Mouse (Mus musculus) liver, embryonic 11.5 days (tissue): Measurements from ENCODE around the gene Lrmp. TPM values are rescaled to one million over a fixed set of nuclear protein-coding genes. Genes with fewer than 3 reads are reported as not detected.
A peak's percentile ranks its signal among the peaks of the same experiment; 100 is the strongest.

Experiments used
- ATAC-seq: fragments of 200-750 bp; cut with Nextera tagmentation; replicated peaks from 2 replicates; pipeline ENCODE4 v1.8.0; 2017; ENCODE audit warnings: moderate number of reproducible peaks, mild to moderate bottlenecking, moderate TSS enrichment, moderate library complexity; ENCODE audit not compliant: low FRiP score
- DNase-seq: peaks from one replicate; pipeline ENCODE4 v3.0.0-alpha.2; 2017; ENCODE audit warnings: low spot score
- H3K27ac ChIP-seq: fragments of 300-500 bp; sonication (generic); 2 replicates; pipeline ENCODE4 v1.5.1; 2014; ENCODE audit warnings: mild to moderate bottlenecking, low read depth, low read length, control low read depth
- H3K27me3 ChIP-seq: fragments of 300-500 bp; sonication (generic); replicated peaks from 2 replicates; pipeline ENCODE4 v1.6.1; 2014; ENCODE audit warnings: low read length, mixed read lengths; ENCODE audit not compliant: control insufficient read depth, insufficient read depth
- H3K36me3 ChIP-seq: fragments of 300-500 bp; sonication (generic); 2 replicates; pipeline ENCODE4 v1.6.1; 2014; ENCODE audit warnings: mild to moderate bottlenecking, low read length, moderate library complexity, mixed read lengths; ENCODE audit not compliant: control insufficient read depth, insufficient read depth
- H3K4me1 ChIP-seq: fragments of 300-500 bp; sonication (generic); replicated peaks from 2 replicates; pipeline ENCODE4 v1.6.1; 2014; ENCODE audit warnings: low read length, mixed read lengths; ENCODE audit not compliant: control insufficient read depth, insufficient read depth
- H3K4me2 ChIP-seq: fragments of 300-500 bp; sonication (generic); 2 replicates; pipeline ENCODE4 v1.6.1; 2014; ENCODE audit warnings: mild to moderate bottlenecking, control low read depth, moderate library complexity
- H3K4me3 ChIP-seq: fragments of 300-500 bp; sonication (generic); 2 replicates; pipeline ENCODE4 v1.5.1; 2014; ENCODE audit warnings: low read depth, low read length, control low read depth
- H3K9ac ChIP-seq: fragments of 300-500 bp; sonication (generic); 2 replicates; pipeline ENCODE4 v1.6.1; 2014; ENCODE audit warnings: low read depth, low read length, control low read depth
- H3K9me3 ChIP-seq: fragments of 300-500 bp; sonication (generic); 2 replicates; pipeline ENCODE4 v1.6.1; 2016; ENCODE audit warnings: low read length, inconsistent platforms, mixed read lengths; ENCODE audit not compliant: control insufficient read depth
- WGBS: fragments of 180-500 bp; shearing (Covaris S2); extraction: QIAGEN DNeasy Blood & Tissue Kit; methylation state at CpG from one replicate; pipeline ENCODE4 v1.1.7; 2014; 5-methylcytosine and 5-hydroxymethylcytosine counted together
- polyA plus RNA-seq: library from polyadenylated mRNA; unstranded; fragments of >200 nt; fragmentation: Nextera tagmentation; extraction: Ambion mirVana; gene quantifications from 2 replicates; pipeline ENCODE4 v1.2.1, GENCODE M21; 2014

Gene Lrmp
- polyA plus RNA-seq, 1 experiment from 2014 or later, result 28.8 TPM

DNA sequence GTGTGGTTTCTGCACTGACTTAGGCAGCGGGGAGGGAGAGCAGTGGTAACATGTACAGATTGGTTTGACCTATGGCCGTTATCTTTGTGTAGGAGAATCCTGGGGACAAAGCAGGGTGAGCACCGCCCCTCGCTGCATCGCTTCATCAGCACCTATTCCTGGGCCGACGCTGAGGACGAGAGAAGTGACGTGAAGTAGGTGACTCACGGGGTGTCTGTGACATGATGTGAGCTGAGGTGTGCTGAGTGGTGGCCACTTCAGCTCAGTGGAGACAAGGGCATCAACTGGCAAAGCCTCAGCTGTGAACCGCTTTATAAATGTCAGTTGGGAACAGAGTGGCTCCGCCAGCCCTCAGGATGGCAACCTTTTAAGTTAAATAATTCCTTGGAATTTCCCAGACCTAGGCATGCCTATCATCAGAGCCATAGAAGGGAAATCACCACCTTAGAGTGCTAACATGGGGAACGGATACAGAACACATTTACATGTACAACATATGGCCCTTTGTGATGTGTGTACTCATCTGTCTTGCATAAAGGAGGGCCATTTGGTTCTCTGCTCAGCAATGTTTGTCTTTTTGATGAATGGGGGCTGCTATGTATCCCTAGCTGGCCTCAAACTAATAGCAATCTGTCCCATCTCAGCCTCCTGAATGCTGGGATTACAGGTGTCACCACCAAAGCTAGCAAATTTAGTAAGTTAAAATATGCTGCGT is 56.6 kb downstream of the Lrmp start:
- no peak overlapping the region for H3K27ac ChIP-seq
- no peaks in the 10 kb centered on the region for H3K27me3 ChIP-seq
- DNase-seq (no peak), ATAC-seq (no peak)
- no peak overlapping the region for H3K4me3 ChIP-seq
- H3K9ac ChIP-seq, result no peak overlapping the region
- peaks cover 7% of the 10 kb centered on the region for H3K4me1 ChIP-seq
- H3K36me3 ChIP-seq, result no peaks in the 10 kb centered on the region
- 76% methylated on average over 14 of the region's 14 CpGs for WGBS
- no peak overlapping the region for H3K4me2 ChIP-seq
- H3K9me3 ChIP-seq, result no peaks in the 10 kb centered on the region

DNA sequence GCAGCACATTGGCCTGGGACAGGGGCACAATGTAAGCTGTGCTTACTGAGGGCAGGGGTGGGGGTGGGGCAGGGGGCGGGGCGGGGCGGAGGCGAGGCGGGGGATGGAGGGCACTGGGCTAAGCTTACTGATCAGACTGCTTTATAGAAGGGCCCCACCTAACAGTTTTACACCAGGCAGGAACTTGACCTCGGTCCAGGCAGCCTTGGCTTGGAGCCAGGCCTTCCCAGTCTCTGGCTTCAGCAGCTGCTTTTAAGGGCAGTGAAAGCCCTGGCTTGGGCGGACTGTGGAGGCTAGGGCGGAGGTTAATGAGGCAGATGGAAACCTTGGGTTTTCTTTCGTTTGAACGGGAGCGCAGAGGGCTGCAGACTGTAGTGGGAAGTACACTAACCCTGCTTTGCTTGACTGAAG is 58.3 kb downstream of the Lrmp start:
- Histone ChIP-seq H3K4me1 (peaks cover 7% of the 10 kb centered on the region), H3K4me3 (no peak overlapping the region), H3K4me2 (peak overlapping the region; percentile 15; the same call in 1 of the 2 replicates), H3K27ac (no peak overlapping the region; the same call in 1 of the 2 replicates), H3K27me3 (no peaks in the 10 kb centered on the region), H3K36me3 (no peaks in the 10 kb centered on the region), H3K9me3 (no peaks in the 10 kb centered on the region), H3K9ac (no peak overlapping the region)
- ATAC-seq (peak; percentile 38; the same call in 1 of the 2 replicates), DNase-seq (peak; percentile 41)
- 22% methylated on average over 11 of the region's 11 CpGs for WGBS

- Histone ChIP-seq H3K9me3 (no peaks in the 10 kb centered on the region), H3K9ac (no peak overlapping the region), H3K4me1 (peaks cover 7% of the 10 kb centered on the region), H3K27ac (no peak overlapping the region), H3K36me3 (no peaks in the 10 kb centered on the region), H3K4me3 (no peak overlapping the region), H3K27me3 (no peaks in the 10 kb centered on the region), H3K4me2 (no peak overlapping the region)
- DNase-seq, result no peak
- WGBS, result 53% methylated on average over 9 of the region's 9 CpGs
- 0 out of 2 replicates have a peak, but pooled peaks have one; percentile 21 for ATAC-seq
These were observed 60.1 kb downstream of the Lrmp start for GRCm38 (mm10) chr6:145175571-145175981.

DNA sequence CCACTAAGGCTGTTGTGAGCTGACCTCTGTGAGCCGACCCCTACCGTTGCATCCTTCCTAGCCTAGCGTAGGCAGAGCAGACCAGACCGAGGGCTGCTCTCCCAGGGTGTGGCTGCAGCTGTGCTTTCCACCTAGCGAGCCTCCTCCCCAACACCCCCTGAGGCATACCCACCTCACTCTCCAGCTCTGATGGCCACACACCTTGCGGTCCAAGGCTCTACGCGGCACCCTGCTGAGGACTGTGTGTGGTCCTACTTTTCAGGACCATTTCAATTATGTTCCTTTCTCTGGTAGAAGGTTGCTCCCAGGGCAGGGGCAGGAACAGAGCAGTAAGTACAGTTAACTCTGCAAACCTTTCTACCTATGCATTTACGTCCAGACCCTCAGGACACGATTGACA is 61.0 kb downstream of the Lrmp start:
- Histone ChIP-seq H3K9ac (no peak overlapping the region), H3K4me2 (no peak overlapping the region), H3K27me3 (no peaks in the 10 kb centered on the region), H3K36me3 (no peaks in the 10 kb centered on the region), H3K4me1 (peaks cover 7% of the 10 kb centered on the region), H3K4me3 (no peak overlapping the region), H3K27ac (no peak overlapping the region), H3K9me3 (no peaks in the 10 kb centered on the region)
- WGBS, result 72% methylated on average over 10 of the region's 10 CpGs
- DNase-seq (no peak), ATAC-seq (no peak)

DNA sequence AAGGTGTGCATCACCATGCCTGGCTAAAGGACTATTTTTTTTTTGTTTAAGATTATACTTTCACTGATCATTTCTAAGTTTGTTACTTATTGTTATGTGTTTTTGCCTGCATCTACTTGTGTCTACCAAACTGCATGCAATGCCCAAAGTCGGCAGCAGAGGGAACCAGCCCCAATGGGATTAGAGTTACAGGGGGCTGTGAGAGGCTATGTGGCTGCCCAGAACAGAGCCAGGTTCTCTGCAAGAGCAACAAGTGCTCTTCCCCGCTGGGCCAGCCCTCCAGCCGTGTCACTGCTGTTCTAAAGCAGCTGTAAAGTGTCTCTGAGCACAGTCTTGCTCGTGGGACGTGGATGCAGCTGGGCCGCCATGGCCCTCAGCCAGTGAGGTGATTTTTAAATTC is 64.2 kb downstream of the Lrmp start:
- WGBS, result 30% methylated on average over 6 of the region's 6 CpGs
- Histone ChIP-seq H3K9ac (no peak overlapping the region), H3K9me3 (no peaks in the 10 kb centered on the region), H3K27ac (no peak overlapping the region), H3K4me3 (no peak overlapping the region), H3K27me3 (no peaks in the 10 kb centered on the region), H3K4me1 (0 out of 2 replicates have a peak, but pooled peaks cover 2% of the 10 kb centered on the region), H3K4me2 (no peak overlapping the region), H3K36me3 (no peaks in the 10 kb centered on the region)
- DNase-seq, result peak; percentile 50
- ATAC-seq, result no peak

GRCm38 (mm10) chr6:145182044-145182443 is 66.6 kb downstream of the Lrmp start:
- H3K27ac ChIP-seq, result no peak overlapping the region
- DNase-seq (no peak), ATAC-seq (no peak)
- H3K9ac ChIP-seq, result no peak overlapping the region
- H3K27me3 ChIP-seq, result no peaks in the 10 kb centered on the region
- 56% methylated on average over 8 of the region's 8 CpGs for WGBS
- H3K4me2 ChIP-seq, result no peak overlapping the region
- H3K9me3 ChIP-seq, result no peaks in the 10 kb centered on the region
- no peak overlapping the region for H3K4me3 ChIP-seq
- no peaks in the 10 kb centered on the region for H3K4me1 ChIP-seq
- H3K36me3 ChIP-seq, result no peaks in the 10 kb centered on the region

DNA sequence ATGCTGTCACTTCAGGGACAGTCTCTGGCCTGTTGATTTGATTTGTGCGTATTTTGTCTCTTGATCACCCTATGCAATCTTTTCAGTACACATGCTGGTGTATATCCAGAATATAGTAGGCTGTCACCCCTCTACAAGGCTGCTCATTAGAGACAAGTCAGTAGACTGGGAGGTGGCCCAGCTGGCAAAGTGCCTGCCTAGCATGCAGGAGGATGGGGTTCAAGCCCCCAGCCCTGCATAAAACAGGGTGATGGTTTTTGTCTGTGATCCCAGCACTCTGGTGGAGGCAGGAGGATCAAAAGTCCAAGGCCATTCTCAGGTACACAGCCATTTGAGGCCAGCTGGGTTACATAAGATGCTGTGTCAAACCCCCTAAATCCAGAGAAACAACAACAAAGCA is 70.6 kb downstream of the Lrmp start:
- DNase-seq (no peak), ATAC-seq (no peak)
- Histone ChIP-seq H3K27me3 (no peaks in the 10 kb centered on the region), H3K9ac (no peak overlapping the region), H3K9me3 (no peaks in the 10 kb centered on the region), H3K27ac (no peak overlapping the region), H3K4me3 (no peak overlapping the region), H3K36me3 (no peaks in the 10 kb centered on the region), H3K4me2 (no peak overlapping the region), H3K4me1 (no peaks in the 10 kb centered on the region)
- 73% methylated on average over 1 of the region's 1 CpGs for WGBS

DNA sequence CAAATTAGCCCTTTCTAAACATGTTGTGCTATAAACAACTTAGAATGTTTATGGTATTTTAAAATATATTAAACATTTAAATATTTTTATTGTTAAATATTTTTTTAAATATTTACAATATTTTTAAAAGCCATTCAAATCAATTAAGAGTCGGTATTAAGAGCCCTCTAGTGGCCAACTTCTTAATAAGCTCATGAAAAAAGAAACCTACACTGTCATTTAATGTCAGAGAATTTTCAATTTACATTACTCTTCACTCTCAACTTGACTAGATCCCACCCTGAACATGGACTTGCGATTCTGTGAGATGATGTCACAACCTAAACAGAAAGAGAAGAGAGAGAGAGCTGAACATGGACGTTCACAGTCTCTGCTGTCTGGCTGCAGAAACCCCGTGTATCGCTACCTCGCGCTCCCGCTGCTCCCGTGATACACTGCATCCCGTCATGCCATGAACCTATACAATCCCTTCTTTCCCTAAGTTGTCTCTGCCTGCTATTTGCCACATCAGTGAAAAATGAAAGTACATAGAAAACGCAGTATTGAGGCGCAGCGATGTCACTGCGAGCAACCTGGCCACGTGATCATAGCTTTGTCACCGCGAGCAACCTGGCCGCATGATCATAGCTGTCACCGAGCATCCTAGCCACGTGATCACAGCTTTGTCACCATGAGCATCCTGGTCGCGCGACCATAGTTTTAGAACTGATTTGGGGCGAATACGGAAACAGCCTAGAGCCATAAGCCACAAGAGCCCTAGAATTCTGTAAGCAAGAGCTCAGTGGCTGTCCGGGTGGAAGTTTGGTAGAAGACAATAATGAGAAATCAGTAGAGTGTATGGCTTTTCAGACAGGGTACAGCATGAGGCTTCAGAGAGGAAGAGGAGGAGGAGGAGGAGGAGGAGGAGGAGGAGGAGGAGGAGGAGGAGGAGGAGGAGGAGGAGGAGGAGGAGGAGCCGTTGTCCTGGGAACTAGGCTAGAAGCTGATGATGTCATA is 71.9 kb downstream of the Lrmp start:
- no peak for DNase-seq
- H3K4me3 ChIP-seq, result peak overlapping the region; percentile 20
- no peak for ATAC-seq
- no peaks in the 10 kb centered on the region for H3K4me1 ChIP-seq
- 56% methylated on average over 27 of the region's 27 CpGs for WGBS
- H3K4me2 ChIP-seq, result peak overlapping the region; percentile 51
- no peaks in the 10 kb centered on the region for H3K27me3 ChIP-seq
- H3K9me3 ChIP-seq, result no peaks in the 10 kb centered on the region
- no peak overlapping the region for H3K9ac ChIP-seq
- no peak overlapping the region for H3K27ac ChIP-seq
- no peaks in the 10 kb centered on the region for H3K36me3 ChIP-seq
